Mouse (Mus musculus): ENCODE data around the gene Slc35f4.

GRCm38 (mm10) chr14:49492506-49492905 is 33.3 kb downstream of the Slc35f4 start:
- TF ChIP-seq TAL1 (IDR thresholded peaks at IDR 0.05; ENCODE audit: low read length) = no peak
- TF ChIP-seq GATA1 (IDR thresholded peaks at IDR 0.05; ENCODE audit: low read length) = no peak
